Mouse (Mus musculus) olfactory bulb, adult 2 months (tissue): ENCODE results near the gene Adgrg4.

ENCODE experiments used
- CTCF ChIP-seq: fragments of 200-500 bp; IDR thresholded peaks from 2 replicates; pipeline ENCODE4 v1.5.1; 2012; ENCODE audit warnings: low read depth, mild to moderate bottlenecking, low read length, moderate library complexity; ENCODE audit not compliant: insufficient read depth
- POLR2A ChIP-seq: fragments of 200-500 bp; IDR thresholded peaks from 2 replicates; pipeline ENCODE4 v1.6.1; 2012; ENCODE audit warnings: mild to moderate bottlenecking, low read depth, low read length, moderate library complexity; ENCODE audit not compliant: insufficient read depth

GRCm38 (mm10) chrX:56827492-56827891 lies 42.5 kb upstream of the Adgrg4 start:
- TF ChIP-seq CTCF (no peak), POLR2A (no peak)
